Mouse (Mus musculus) ES-E14 (cell line): ENCODE results near the gene Ahcyl2. TPM values are rescaled to one million over a fixed set of nuclear protein-coding genes. Genes with fewer than 3 reads are reported as not detected.

Experiments
- DNase-seq: peaks from one replicate; pipeline ENCODE4 v3.0.0-alpha.2; 2013; ENCODE audit warnings: low read depth, low spot score
- H3K27ac ChIP-seq: 2 replicates; pipeline ENCODE4 v1.5.1; 2012; ENCODE audit warnings: low read depth, mild to moderate bottlenecking, low read length, moderate library complexity, mixed read lengths; ENCODE audit not compliant: poor library complexity, insufficient read depth, severe bottlenecking
- H3K36me3 ChIP-seq: 2 replicates; pipeline ENCODE4 v1.6.1; 2012; ENCODE audit warnings: mild to moderate bottlenecking, low read length, moderate library complexity, mixed read lengths; ENCODE audit not compliant: control insufficient read depth, poor library complexity, insufficient read depth, severe bottlenecking
- H3K4me1 ChIP-seq, 2 experiments: fragments of 150-350 bp in 1 of 2; sonication (generic) in 1 of 2; 2 replicates each; pipeline ENCODE4 v1.6.1; 2012; ENCODE audit warnings: low read length in 2 of 2, mild to moderate bottlenecking in 1 of 2, mixed read lengths in 1 of 2; ENCODE audit not compliant: control insufficient read depth in 2 of 2, insufficient read depth in 2 of 2, poor library complexity in 1 of 2
- H3K4me3 ChIP-seq, 2 experiments: fragments of 150-350 bp in 1 of 2; sonication (generic) in 1 of 2; 2 replicates each; pipeline ENCODE4 v1.5.1; 2012; ENCODE audit warnings: low read length in 2 of 2, low read depth in 1 of 2, mild to moderate bottlenecking in 1 of 2, mixed read lengths in 1 of 2; ENCODE audit not compliant: insufficient read depth in 1 of 2, poor library complexity in 1 of 2, severe bottlenecking in 1 of 2
- H3K9ac ChIP-seq: 2 replicates; pipeline ENCODE4 v1.6.1; 2012; ENCODE audit warnings: low read depth, mild to moderate bottlenecking, low read length, mixed read lengths; ENCODE audit not compliant: poor library complexity, insufficient read depth, severe bottlenecking
- H3K9me3 ChIP-seq: fragments of 150-350 bp; sonication (generic); 2 replicates; pipeline ENCODE4 v1.6.1; 2012; ENCODE audit warnings: low read depth, mild to moderate bottlenecking, low read length; ENCODE audit not compliant: control insufficient read depth, insufficient read depth
- CHD2 ChIP-seq: IDR thresholded peaks from 2 replicates; pipeline ENCODE4 v1.6.1; 2014; ENCODE audit warnings: mild to moderate bottlenecking, low read depth, low read length, inconsistent platforms
- HCFC1 ChIP-seq: IDR thresholded peaks from 2 replicates; pipeline ENCODE4 v1.6.1; 2012; ENCODE audit warnings: low read length, inconsistent platforms, borderline replicate concordance; ENCODE audit not compliant: insufficient read depth
- MAFK ChIP-seq: IDR thresholded peaks from 2 replicates; pipeline ENCODE4 v1.6.1; 2014; ENCODE audit warnings: mild to moderate bottlenecking, low read depth, low read length, inconsistent platforms; ENCODE audit not compliant: insufficient read depth
- ZC3H11A ChIP-seq: IDR thresholded peaks from 2 replicates; pipeline ENCODE4 v1.6.1; 2012; ENCODE audit warnings: low read depth, mild to moderate bottlenecking, inconsistent platforms, low read length, borderline replicate concordance
- ZNF384 ChIP-seq: IDR thresholded peaks from 2 replicates; pipeline ENCODE4 v1.6.1; 2012; ENCODE audit warnings: low read depth, low read length, inconsistent platforms
- in situ Hi-C, 2 experiments: fragments of 600-800 bp; cut with MboI; formaldehyde crosslinking; loops; one replicate each; pipeline ENCODE4 v1.15.1; 2025; ENCODE audit warnings: low sequenced_read_pairs in 2 of 2, inconsistent platforms in 1 of 2; ENCODE audit not compliant: unreplicated experiment in 2 of 2
- total RNA-seq: library from RNA; depleted of rRNA; stranded (reverse); fragments of 300-350 nt; gene quantifications from 2 replicates; pipeline ENCODE4 v1.2.3, GENCODE M21; 2012

Gene Ahcyl2
- total RNA-seq, 1 experiment, result 17.5 TPM

GRCm38 (mm10) chr6:29728035-29728434, 39.8 kb upstream of the Ahcyl2 start:
- Histone ChIP-seq H3K9me3 (no peaks in the 10 kb centered on the region), H3K27ac (no peak overlapping the region), H3K9ac (no peak overlapping the region), H3K4me1 (no peaks in the 10 kb centered on the region), H3K4me3 (no peak overlapping the region), H3K36me3 (no peaks in the 10 kb centered on the region)
- DNase-seq, result no peak
- in situ Hi-C loops, result no loop called here
- TF ChIP-seq CHD2 (no peak), ZNF384 (no peak), HCFC1 (no peak), MAFK (no peak), ZC3H11A (no peak)

GRCm38 (mm10) chr6:29729491-29729890, 38.3 kb upstream of the Ahcyl2 start:
- Histone ChIP-seq H3K27ac (no peak overlapping the region), H3K36me3 (no peaks in the 10 kb centered on the region), H3K9ac (no peak overlapping the region), H3K9me3 (no peaks in the 10 kb centered on the region), H3K4me3 (no peak overlapping the region), H3K4me1 (no peaks in the 10 kb centered on the region)
- DNase-seq, result no peak
- in situ Hi-C loops, result no loop called here
- no peak for TF ChIP-seq MAFK
- TF ChIP-seq ZNF384, result no peak
- no peak for TF ChIP-seq CHD2

- no peak for TF ChIP-seq HCFC1
- no peak for TF ChIP-seq ZC3H11A
- TF ChIP-seq ZNF384, result no peak
- TF ChIP-seq MAFK, result no peak
- TF ChIP-seq CHD2, result no peak
- Histone ChIP-seq H3K9ac (peak within 1 kb of the TSS; percentile 73), H3K9me3 (no peaks in the 10 kb centered on the region), H3K36me3 (peaks cover 2% of the 10 kb centered on the region; the same call in 1 of the 2 replicates), H3K27ac (0 out of 2 replicates have a peak within 1 kb of the TSS, but pooled peaks have one; percentile 24), H3K4me1 (no peaks in the 10 kb centered on the region), H3K4me3 (peak within 1 kb of the TSS; percentile 76 to 83)
- in situ Hi-C loops, result no loop called here
- no peak for DNase-seq
Measured at GRCm38 (mm10) chr6:29735336-29735688, 32.5 kb upstream of the Ahcyl2 start, which contains the start of gene Smo. Smo (plus strand) TSS chr6:29735503.

GRCm38 (mm10) chr6:29735689-29736451, 31.9 kb upstream of the Ahcyl2 start:
- TF ChIP-seq CHD2 (no peak), MAFK (peak; percentile 89)

More at GRCm38 (mm10) chr6:29735689-29736451, 31.9 kb upstream of the Ahcyl2 start:
- peak overlapping the region; percentile 73 for H3K9ac ChIP-seq
- in situ Hi-C loops, result no loop called here
- no peaks in the 10 kb centered on the region for H3K4me1 ChIP-seq
- H3K36me3 ChIP-seq, result peaks cover 2% of the 10 kb centered on the region; the same call in 1 of the 2 replicates
- H3K4me3 ChIP-seq, result peak overlapping the region; percentile 76 to 83
- DNase-seq, result no peak
- no peaks in the 10 kb centered on the region for H3K9me3 ChIP-seq
- H3K27ac ChIP-seq, result 0 out of 2 replicates have a peak overlapping the region, but pooled peaks have one; percentile 24
